9 mouse cellular contexts compared by ENCODE assay signal in genomic region chr1:165706492-165706891, GRCm38 (mm10). TPM values are rescaled to one million over a fixed set of nuclear protein-coding genes. Genes with fewer than 3 reads are reported as not detected.
A peak's percentile ranks its signal among the peaks of the same experiment; 100 is the strongest.
DNase-seq lines count a peak whose midpoint lies in the region; ATAC-seq and TF ChIP-seq lines count a peak whose summit lies in the region.
"Had no signal": no experiment of that assay in that cellular context is flagged by ENCODE, and none has a peak within 500 bp of the region (broad histone marks: within the 10 kb centered on the region; RNA-seq: fewer than 3 reads in every experiment).

No protein-coding gene starts in this region.

- peaks cover 13% of the 10 kb centered on the region for H3K4me1 ChIP-seq in forebrain, embryonic 12.5 days
- peaks cover 23% of the 10 kb centered on the region for H3K4me1 ChIP-seq in forebrain, embryonic 15.5 days
- peaks cover 7% of the 10 kb centered on the region for H3K4me1 ChIP-seq in liver, adult 2 months (ENCODE audit: control insufficient read depth, insufficient read depth, low read length)
- peaks cover 19% of the 10 kb centered on the region for H3K4me1 ChIP-seq in embryonic facial prominence, embryonic 14.5 days (ENCODE audit: control insufficient read depth, insufficient read depth, low read length)
- H3K4me1 ChIP-seq in liver, embryonic 11.5 days (replicated peaks; ENCODE audit: control insufficient read depth, insufficient read depth, low read length): peaks cover 51% of the 10 kb centered on the region

- H3K27me3 ChIP-seq in forebrain, embryonic 12.5 days: peaks cover 72% of the 10 kb centered on the region
- H3K27me3 ChIP-seq in forebrain, embryonic 15.5 days: peaks cover 13% of the 10 kb centered on the region; the same call in 1 of the 2 replicates
- no peaks in the 10 kb centered on the region for H3K27me3 ChIP-seq in liver, adult 2 months (ENCODE audit: control insufficient read depth, insufficient read depth, low read length)
- no peaks in the 10 kb centered on the region for H3K27me3 ChIP-seq in embryonic facial prominence, embryonic 14.5 days (replicated peaks; ENCODE audit: control insufficient read depth, insufficient read depth, low read length)
- H3K27me3 ChIP-seq in liver, embryonic 11.5 days (replicated peaks; ENCODE audit: control insufficient read depth, insufficient read depth, low read length): peaks cover 16% of the 10 kb centered on the region

- 0 out of 2 replicates have a peak overlapping the region, but pooled peaks have one; percentile 99 for H3K4me2 ChIP-seq in forebrain, embryonic 12.5 days
- H3K4me2 ChIP-seq in forebrain, embryonic 15.5 days (replicated peaks): no peak overlapping the region
- H3K4me2 ChIP-seq in embryonic facial prominence, embryonic 14.5 days (ENCODE audit: low read depth, low read length): peak overlapping the region; percentile 72
- H3K4me2 ChIP-seq in liver, embryonic 11.5 days: peak overlapping the region; percentile 97

- 73% methylated on average over 4 of the region's 4 CpGs for WGBS in forebrain, embryonic 12.5 days
- 72% methylated on average over 4 of the region's 4 CpGs for WGBS in forebrain, embryonic 15.5 days
- 67% methylated on average over 4 of the region's 4 CpGs for WGBS in liver, adult 2 months
- 66% methylated on average over 4 of the region's 4 CpGs for WGBS in embryonic facial prominence, embryonic 14.5 days
- WGBS in liver, embryonic 11.5 days: 38% methylated on average over 4 of the region's 4 CpGs

- no peaks in the 10 kb centered on the region for H3K79me2 ChIP-seq in liver, adult 2 months (ENCODE audit: control insufficient read depth, insufficient read depth, low read length)

- no peaks in the 10 kb centered on the region for H3K36me3 ChIP-seq in forebrain, embryonic 12.5 days (replicated peaks)
- no peaks in the 10 kb centered on the region for H3K36me3 ChIP-seq in forebrain, embryonic 15.5 days
- no peaks in the 10 kb centered on the region for H3K36me3 ChIP-seq in liver, adult 2 months (ENCODE audit: control insufficient read depth, insufficient read depth, low read length)
- no peaks in the 10 kb centered on the region for H3K36me3 ChIP-seq in embryonic facial prominence, embryonic 14.5 days (ENCODE audit: control insufficient read depth, insufficient read depth, low read length)
- H3K36me3 ChIP-seq in liver, embryonic 11.5 days (ENCODE audit: control insufficient read depth, insufficient read depth, low read length): no peaks in the 10 kb centered on the region

- DNase-seq in liver, adult 2 months (ENCODE audit: extremely low read depth, low read depth, low spot score): no peak
- DNase-seq in liver: no peak
- DNase-seq in embryonic facial prominence, embryonic 14.5 days (ENCODE audit: low spot score): no peak
- DNase-seq in liver, embryonic 11.5 days (ENCODE audit: low spot score): no peak
- no peak for DNase-seq in cerebellum, adult 8-10 months
- DNase-seq in ovary, postnatal 36 days (ENCODE audit: low spot score): no peak
- DNase-seq: cerebellum, adult 11 months had no signal

- no peak overlapping the region for H3K9ac ChIP-seq in forebrain, embryonic 12.5 days
- H3K9ac ChIP-seq in forebrain, embryonic 15.5 days (replicated peaks): no peak overlapping the region
- H3K9ac ChIP-seq in liver, adult 2 months (ENCODE audit: low read depth, low read length): peak overlapping the region; percentile 57
- no peak overlapping the region for H3K9ac ChIP-seq in embryonic facial prominence, embryonic 14.5 days (ENCODE audit: low read depth, low read length)
- H3K9ac ChIP-seq in liver, embryonic 11.5 days (ENCODE audit: low read depth, low read length): no peak overlapping the region

- TF ChIP-seq CTCF in liver, adult 2 months (IDR thresholded peaks at IDR 0.05; ENCODE audit: low read depth, low read length): no peak

- no peak for TF ChIP-seq POLR2A in liver, adult 2 months (IDR thresholded peaks at IDR 0.05; ENCODE audit: extremely low read depth, insufficient read depth, low read length)

- H3K27ac ChIP-seq in forebrain, embryonic 12.5 days: no peak overlapping the region
- H3K27ac ChIP-seq in forebrain, embryonic 15.5 days (replicated peaks): no peak overlapping the region
- peak overlapping the region; percentile 24 for H3K27ac ChIP-seq in liver, adult 2 months (replicated peaks; ENCODE audit: insufficient read depth, low read depth, low read length)
- no peak overlapping the region for H3K27ac ChIP-seq in embryonic facial prominence, embryonic 14.5 days (replicated peaks; ENCODE audit: low read depth, low read length)
- H3K27ac ChIP-seq in liver, embryonic 11.5 days (ENCODE audit: low read depth, low read length): no peak overlapping the region

- no peak for ATAC-seq in forebrain, embryonic 12.5 days (ENCODE audit: low FRiP score)
- no peak for ATAC-seq in forebrain, embryonic 15.5 days (replicated peaks)
- no peak for ATAC-seq in embryonic facial prominence, embryonic 14.5 days (ENCODE audit: low read depth)
- ATAC-seq in liver, embryonic 11.5 days (replicated peaks; ENCODE audit: low FRiP score): no peak

- no peaks in the 10 kb centered on the region for H3K9me3 ChIP-seq in forebrain, embryonic 12.5 days
- no peaks in the 10 kb centered on the region for H3K9me3 ChIP-seq in forebrain, embryonic 15.5 days
- no peaks in the 10 kb centered on the region for H3K9me3 ChIP-seq in embryonic facial prominence, embryonic 14.5 days (ENCODE audit: control insufficient read depth, low read length)
- H3K9me3 ChIP-seq in liver, embryonic 11.5 days (ENCODE audit: control insufficient read depth, low read length): no peaks in the 10 kb centered on the region

- H3K4me3 ChIP-seq in forebrain, embryonic 12.5 days (replicated peaks): no peak overlapping the region
- H3K4me3 ChIP-seq in forebrain, embryonic 15.5 days: no peak overlapping the region
- H3K4me3 ChIP-seq in liver, adult 2 months (ENCODE audit: insufficient read depth, low read depth, low read length): peak overlapping the region; percentile 98
- H3K4me3 ChIP-seq in embryonic facial prominence, embryonic 14.5 days (ENCODE audit: low read depth, low read length): peak overlapping the region; percentile 61; the same call in 1 of the 2 replicates
- H3K4me3 ChIP-seq in liver, embryonic 11.5 days (ENCODE audit: low read depth, low read length): peak overlapping the region; percentile 70; the same call in 1 of the 2 replicates

RNA-seq across cellular contexts. Expression of gene Rcsd1, which starts 3.1 kb away (rescaled TPM):
- 6.7 and 8.1 TPM in 2 replicates for polyA plus RNA-seq in forebrain, embryonic 12.5 days (2016; fragmentation: Nextera tagmentation; extraction: Ambion mirVana)
- 7.0 and 8.0 TPM in 2 replicates for polyA plus RNA-seq in forebrain, embryonic 15.5 days (2015; fragmentation: Nextera tagmentation; extraction: Ambion mirVana)
- 2.6 and 3.0 TPM in 2 replicates for total RNA-seq in liver, adult 2 months (2014; rRNA removed)
- polyA plus RNA-seq in liver, adult 2 months (2012; rRNA removed): 2.8 and 3.3 TPM in 2 replicates
- 11.1 and 14.9 TPM in 2 replicates for polyA plus RNA-seq in embryonic facial prominence, embryonic 14.5 days (2014; fragmentation: Nextera tagmentation; extraction: Ambion mirVana)
- polyA plus RNA-seq in liver, embryonic 11.5 days (2014; fragmentation: Nextera tagmentation; extraction: Ambion mirVana): 13.3 and 17.8 TPM in 2 replicates

RNA-seq across cellular contexts. Expression of gene Creg1, which starts 57.1 kb away (rescaled TPM):
- 26.3 and 27.2 TPM in 2 replicates for polyA plus RNA-seq in forebrain, embryonic 12.5 days (2016; fragmentation: Nextera tagmentation; extraction: Ambion mirVana)
- 18.3 and 19.0 TPM in 2 replicates for polyA plus RNA-seq in forebrain, embryonic 15.5 days (2015; fragmentation: Nextera tagmentation; extraction: Ambion mirVana)
- total RNA-seq in liver, adult 2 months (2014; rRNA removed): 414 and 570 TPM in 2 replicates
- 420 and 447 TPM in 2 replicates for polyA plus RNA-seq in liver, adult 2 months (2012; rRNA removed)
- polyA plus RNA-seq in embryonic facial prominence, embryonic 14.5 days (2014; fragmentation: Nextera tagmentation; extraction: Ambion mirVana): 77.1 and 81.0 TPM in 2 replicates
- polyA plus RNA-seq in liver, embryonic 11.5 days (2014; fragmentation: Nextera tagmentation; extraction: Ambion mirVana): 237 and 244 TPM in 2 replicates

Comparison
In these comparisons a context has a peak if more than half of its experiments do, and no peak if none do; other contexts are left out.
1. H3K4me3 ChIP-seq: peak in liver, adult 2 months (single experiment), embryonic facial prominence, embryonic 14.5 days (single experiment) and liver, embryonic 11.5 days (single experiment); none in forebrain, embryonic 12.5 days (single experiment) and forebrain, embryonic 15.5 days (single experiment).